Mouse (Mus musculus) left cerebral cortex, postnatal 10 days (tissue): ENCODE data around the gene Stc2. TPM values are rescaled to one million over a fixed set of nuclear protein-coding genes. Genes with fewer than 3 reads are reported as not detected.

Source experiments
- DNase-seq, 2 experiments: peaks; one replicate each; pipeline ENCODE4 v3.0.0; 2021 to 2022; ENCODE audit warnings: low spot score in 2 of 2, mixed read lengths in 1 of 2; ENCODE audit errors: extremely low spot score in 1 of 2
- intact Hi-C: fragments of 180-260 bp; cut with DNase I; formaldehyde crosslinking; loops from one replicate; pipeline ENCODE4 v1.15.1; 2025
- total RNA-seq, 2 experiments: library from RNA; stranded (reverse); gene quantifications; 2 replicates each; pipeline ENCODE4 v1.2.3; 2021

Stc2 gene
- total RNA-seq, 2 experiments from 2014 or later, result 2.3 to 2.5 TPM

DNA sequence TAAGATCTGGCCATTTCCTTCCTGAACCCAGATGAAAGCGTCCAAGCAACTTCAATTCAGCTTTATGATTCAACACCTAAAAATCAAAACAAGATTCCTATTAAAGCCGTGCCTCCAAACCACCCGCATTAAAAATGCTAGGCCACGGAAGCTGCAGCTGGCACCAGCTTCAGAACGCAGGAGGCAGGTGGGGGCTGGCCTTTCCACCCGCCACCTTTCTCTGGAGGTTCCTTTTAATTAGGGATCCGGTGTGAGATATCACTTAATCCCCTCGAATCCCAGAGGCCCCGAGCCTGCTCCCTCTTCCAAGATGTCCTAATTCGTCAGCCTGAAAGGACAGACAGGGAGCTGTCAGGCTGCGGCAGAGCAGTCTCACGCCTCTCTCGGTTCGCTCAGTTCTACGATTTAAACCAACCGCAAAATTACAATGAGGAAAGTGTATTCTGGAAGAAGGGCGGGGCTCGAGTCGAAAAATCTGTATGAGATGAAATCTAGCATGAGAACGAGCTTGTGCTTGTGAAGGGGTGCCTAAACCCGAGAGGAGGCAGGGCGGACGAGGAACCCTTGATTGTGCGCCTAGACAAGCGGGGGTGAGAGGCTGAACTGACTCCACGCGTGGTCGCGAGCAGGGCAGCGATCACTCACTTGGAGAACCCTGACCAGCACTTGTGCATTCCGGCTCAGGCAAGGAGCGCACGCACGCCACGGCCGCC, 1.5 kb downstream of the Stc2 start:
- intact Hi-C loops, result loop anchor here (10.0 kb wide), 1 partner anchor 246 kb away; no protein-coding TSS in a partner anchor
- peak in 1 of 2 experiments; percentile 9 for DNase-seq

DNA sequence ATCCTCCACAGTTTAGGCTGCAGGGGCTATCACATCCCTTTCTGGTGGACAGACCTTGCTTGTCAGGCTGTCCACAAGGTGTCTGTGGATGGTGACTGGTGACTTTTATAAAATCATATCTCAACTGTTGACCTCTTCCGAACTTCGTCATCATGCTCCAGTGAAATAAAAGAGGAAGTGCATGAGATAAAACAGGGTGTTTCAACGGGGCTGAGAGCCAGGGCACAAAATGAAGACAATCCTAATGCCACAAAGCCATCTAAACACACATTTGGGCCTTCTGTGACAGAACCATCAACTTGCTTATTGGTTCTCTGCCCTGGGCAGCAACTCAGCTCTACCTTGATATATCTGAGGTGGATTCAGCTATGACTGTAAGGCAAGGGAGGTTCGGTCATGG, 3.0 kb downstream of the Stc2 start:
- intact Hi-C loops, result loop anchor here (10.0 kb wide), 1 partner anchor 248 kb away; no protein-coding TSS in a partner anchor
- DNase-seq, result no peak

DNA sequence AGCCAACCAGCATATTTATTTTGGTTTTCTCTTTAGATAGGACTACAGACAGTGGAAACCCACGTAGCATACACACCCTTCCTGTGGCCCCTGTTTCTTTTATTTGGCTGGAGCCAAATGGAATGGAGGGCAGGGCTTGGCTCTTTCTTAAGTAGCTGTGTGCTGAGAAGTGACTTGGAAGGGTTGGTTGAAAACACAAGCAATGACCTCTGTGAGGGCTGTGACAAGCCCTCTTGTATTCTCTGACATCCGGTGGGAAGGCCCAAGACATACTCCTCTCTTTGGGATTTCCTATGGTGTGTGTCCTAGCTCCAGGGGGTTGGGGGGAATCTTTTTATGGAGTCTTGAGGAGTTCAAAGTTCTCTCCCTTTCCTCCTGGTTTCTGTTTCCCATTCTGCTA, 3.5 kb downstream of the Stc2 start:
- no peak for DNase-seq
- intact Hi-C loops, result loop anchor here (10.0 kb wide), 1 partner anchor 248 kb away; no protein-coding TSS in a partner anchor

DNA sequence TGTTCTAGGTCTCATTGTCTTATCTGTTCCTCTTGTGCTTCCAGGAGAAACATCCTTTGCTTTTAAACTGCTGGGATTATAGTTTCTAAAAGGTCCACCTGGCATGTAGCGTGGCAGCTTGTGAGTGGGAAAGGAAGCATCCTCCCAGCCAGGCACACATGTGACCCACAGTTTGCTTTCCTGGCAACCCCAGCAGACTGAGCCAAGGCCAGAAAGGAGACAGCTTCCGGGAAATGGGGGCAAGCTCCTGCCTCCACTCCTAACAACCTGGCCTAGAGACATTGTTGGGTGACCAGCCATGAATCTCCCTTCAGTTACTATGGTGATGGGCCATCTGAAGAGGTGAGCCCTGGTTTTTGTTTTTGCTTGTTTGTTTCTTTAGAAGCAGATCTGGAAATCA, 3.9 kb downstream of the Stc2 start:
- intact Hi-C loops, result loop anchor here (10.0 kb wide), 1 partner anchor 249 kb away; no protein-coding TSS in a partner anchor
- DNase-seq, result no peak

DNA sequence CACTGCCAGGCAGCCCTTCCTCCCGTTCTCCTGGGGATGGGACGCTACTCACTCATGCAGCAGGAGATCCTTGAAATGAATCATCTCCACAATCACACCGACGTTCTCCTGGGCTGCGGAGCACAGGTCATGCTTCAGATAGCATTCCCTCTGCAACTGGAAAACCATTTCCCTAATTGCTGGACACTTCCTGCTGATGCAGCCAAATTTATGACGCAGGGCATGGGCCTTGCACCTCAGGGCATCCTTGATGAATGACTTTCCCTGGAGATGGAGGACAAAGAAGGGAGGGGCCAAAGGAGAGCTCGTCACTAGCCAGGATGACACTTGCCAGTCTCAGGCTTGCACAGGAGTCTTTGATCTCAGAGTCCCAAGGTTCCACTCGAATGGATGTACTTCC, 4.6 kb downstream of the Stc2 start:
- intact Hi-C loops, result loop anchor here (10.0 kb wide), 1 partner anchor 250 kb away; no protein-coding TSS in a partner anchor
- DNase-seq, result no peak

DNA sequence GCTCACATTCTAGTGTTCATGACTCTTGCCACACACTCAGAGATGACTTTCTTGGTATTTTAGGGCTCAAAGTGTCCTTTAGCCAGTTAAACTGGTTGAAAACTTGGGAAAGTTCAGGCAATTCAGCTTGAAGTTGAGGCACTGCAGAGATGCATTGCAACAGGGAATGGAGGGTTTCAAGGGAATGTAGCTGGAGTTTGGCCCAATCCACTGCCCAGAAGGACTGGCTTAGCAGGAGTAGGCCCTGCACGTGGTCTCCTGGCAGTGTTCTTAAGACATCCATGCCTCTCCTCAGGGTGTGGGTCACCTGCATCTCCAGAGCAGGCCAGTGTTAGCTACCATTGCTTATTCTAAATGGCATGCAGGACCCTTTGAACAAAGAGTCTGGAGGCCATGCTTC, 7.0 kb downstream of the Stc2 start:
- intact Hi-C loops, result loop anchor here (10.0 kb wide), 1 partner anchor 252 kb away; no protein-coding TSS in a partner anchor

DNA sequence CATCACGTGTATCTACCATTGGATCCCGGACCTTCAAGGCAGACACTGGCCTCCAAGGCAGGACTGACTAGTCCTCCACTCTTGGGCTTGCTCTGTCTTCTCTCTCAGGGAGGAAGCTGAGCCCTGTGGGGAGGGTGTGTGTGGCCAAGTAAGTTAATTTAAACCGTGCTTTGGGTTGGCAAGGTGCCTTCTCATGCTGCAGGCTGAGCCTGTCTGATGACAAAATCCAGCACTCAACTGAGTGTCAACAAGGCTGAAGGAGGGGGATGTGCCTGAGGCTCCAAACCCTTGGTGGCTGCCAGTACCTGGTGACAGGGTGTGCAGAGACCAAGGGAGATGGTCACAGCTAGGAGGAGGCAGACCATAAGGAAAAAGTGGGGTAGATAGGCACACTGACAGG, 7.5 kb downstream of the Stc2 start:
- intact Hi-C loops, result loop anchor here (10.0 kb wide), 1 partner anchor 252 kb away; no protein-coding TSS in a partner anchor
- peak in 1 of 2 experiments; percentile 43 for DNase-seq

More for the DNA sequence above, 7.0 kb downstream of the Stc2 start:
- DNase-seq, result no peak

DNA sequence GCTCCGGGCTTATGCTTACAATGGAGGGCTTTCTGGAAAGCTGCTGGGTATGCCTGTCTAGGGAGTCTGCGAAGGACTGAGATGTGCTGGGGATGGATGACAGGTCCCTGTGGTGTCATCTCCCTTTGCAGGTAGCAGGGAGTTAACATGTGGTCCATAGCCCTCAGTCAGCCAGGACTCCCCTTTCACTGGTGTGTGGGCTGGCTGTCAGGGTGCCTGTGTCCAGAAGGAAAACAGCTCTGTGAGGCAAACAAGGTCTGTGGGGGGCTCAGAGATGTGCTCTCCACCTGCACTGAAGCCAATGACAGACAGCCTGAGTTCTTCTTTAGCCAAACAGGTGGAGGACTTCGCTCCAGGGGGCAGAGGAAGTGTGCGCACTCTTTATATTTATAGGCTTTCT, 8.8 kb downstream of the Stc2 start:
- DNase-seq, result no peak
- intact Hi-C loops, result loop anchor here (10.0 kb wide), 1 partner anchor 254 kb away; no protein-coding TSS in a partner anchor

GRCm38 (mm10) chr11:31359283-31359902, 10.5 kb downstream of the Stc2 start:
- DNase-seq, result no peak
- intact Hi-C loops, result no loop called here

DNA sequence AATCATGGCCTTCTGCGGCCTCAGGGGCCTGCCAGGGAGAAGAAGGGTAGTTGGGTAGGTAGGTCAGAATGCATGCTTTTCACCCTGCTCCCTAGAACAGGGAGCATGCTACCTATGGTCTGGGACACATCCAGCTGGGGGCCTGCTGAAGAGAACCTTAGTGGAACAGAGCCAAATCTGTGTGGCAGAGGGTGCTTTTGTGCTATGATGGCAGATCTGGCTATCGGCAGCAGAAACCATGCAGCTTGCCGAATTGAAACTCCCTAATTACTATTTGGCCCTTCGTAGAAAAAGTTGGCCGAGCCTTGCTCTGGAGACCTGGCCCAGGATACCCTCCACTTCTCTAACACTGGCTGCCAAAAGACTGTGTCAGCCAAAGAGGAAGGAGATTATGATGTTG, 11.4 kb downstream of the Stc2 start:
- intact Hi-C loops, result no loop called here

DNA sequence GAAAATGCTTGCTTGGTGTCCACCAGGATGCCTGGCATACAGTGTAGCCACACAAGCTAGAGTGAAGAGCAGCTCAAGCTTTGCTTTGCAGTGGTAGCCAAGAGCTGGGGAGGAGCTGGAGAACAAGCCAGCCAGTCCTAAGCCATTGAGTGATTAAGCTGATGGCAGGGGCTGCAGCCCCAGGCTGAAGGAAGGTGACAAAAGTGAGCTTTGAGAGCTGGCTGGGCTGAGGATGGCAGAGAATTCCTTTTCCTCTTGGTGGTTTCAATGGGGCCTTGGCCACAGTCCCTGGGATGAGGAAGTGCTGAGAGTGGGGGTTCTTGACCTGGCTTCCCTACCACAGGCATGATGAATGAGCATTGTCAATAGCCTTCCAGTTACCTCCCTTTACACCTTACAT, 13.0 kb downstream of the Stc2 start:
- intact Hi-C loops, result no loop called here
- no peak for DNase-seq

More for the DNA sequence above, 11.4 kb downstream of the Stc2 start:
- DNase-seq, result no peak

- intact Hi-C loops, result no loop called here
- no peak for DNase-seq
These were observed 14.1 kb downstream of the Stc2 start for GRCm38 (mm10) chr11:31355737-31356136.

- no peak for DNase-seq
- intact Hi-C loops, result no loop called here
These were observed 15.4 kb downstream of the Stc2 start for GRCm38 (mm10) chr11:31354514-31354913.

Other genes starting within 250 kb of the Stc2 start
- gene Gm17332, start 187.6 kb downstream of the Stc2 start, total RNA-seq, result not detected